Mouse (Mus musculus): ENCODE results near the gene Igsf21.

DNA sequence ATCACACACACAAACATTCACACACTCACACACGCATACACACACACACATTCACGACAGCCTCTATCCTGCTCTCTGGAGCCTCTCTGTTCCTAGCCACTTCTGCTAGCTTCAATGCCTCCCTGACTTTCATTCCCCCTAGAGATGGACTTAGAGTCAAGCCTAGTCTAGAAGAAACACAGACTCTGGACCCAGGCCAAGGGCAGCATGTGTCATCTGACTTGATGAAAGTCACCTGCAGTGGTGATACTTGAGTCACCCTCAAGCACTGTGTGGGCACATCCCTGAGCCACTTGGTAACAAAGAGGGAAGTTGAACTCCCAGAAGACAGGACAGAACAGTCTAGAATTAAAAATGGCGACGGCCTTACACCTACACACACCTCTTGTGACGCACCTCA lies 168.2 kb downstream of the Igsf21 start:
- TF ChIP-seq GATA1 (IDR thresholded peaks at IDR 0.05; ENCODE audit: low read length) (no peak), TAL1 (IDR thresholded peaks at IDR 0.05; ENCODE audit: low read length) (no peak)
